Mouse (Mus musculus): ENCODE measurements around the gene Ppp2r1a. TPM values are rescaled to one million over a fixed set of nuclear protein-coding genes. Genes with fewer than 3 reads are reported as not detected.
A peak's percentile ranks its signal among the peaks of the same experiment; 100 is the strongest.

Ppp2r1a gene
- polyA plus RNA-seq (2017; shearing (Covaris generic)): 100 to 1,000 TPM; 187 to 252 (median 198) TPM

GRCm38 (mm10) chr17:20944985-20945891 is at the start of gene Ppp2r1a:
TSS of gene Ppp2r1a (plus strand) at chr17:20945311.
- ATAC-seq: peak; percentile 94

GRCm38 (mm10) chr17:20904991-20905390 is 40.1 kb upstream of the Ppp2r1a start, which contains the start of gene Vmn1r231:
TSS of gene Vmn1r231 (minus strand) at chr17:20905091.
- no peak for ATAC-seq

- no peak for ATAC-seq
Measured at GRCm38 (mm10) chr17:20919614-20920013, 25.5 kb upstream of the Ppp2r1a start, which contains the start of gene Vmn1r232. TSS of gene Vmn1r232 (minus strand) at chr17:20919714.

GRCm38 (mm10) chr17:20944226-20944625 is 885 bp upstream of the Ppp2r1a start:
- ATAC-seq: no peak

GRCm38 (mm10) chr17:20946026-20946565 is 985 bp downstream of the Ppp2r1a start:
- ATAC-seq: no peak

- ATAC-seq: no peak
Measured at GRCm38 (mm10) chr17:20946636-20947035, 1.5 kb downstream of the Ppp2r1a start.

GRCm38 (mm10) chr17:20960386-20960785 is 15.3 kb downstream of the Ppp2r1a start:
- no peak for ATAC-seq

GRCm38 (mm10) chr17:20965421-20965820 is 20.3 kb downstream of the Ppp2r1a start:
- no peak for ATAC-seq

- no peak for ATAC-seq
Measured at GRCm38 (mm10) chr17:20966681-20967080, 21.6 kb downstream of the Ppp2r1a start.

GRCm38 (mm10) chr17:20993716-20994115 is 48.6 kb downstream of the Ppp2r1a start:
- no peak for ATAC-seq

GRCm38 (mm10) chr17:20996364-20996763 is 51.3 kb downstream of the Ppp2r1a start, which contains the start of gene Vmn1r233:
TSS of gene Vmn1r233 (minus strand) at chr17:20996464.
- ATAC-seq: no peak

GRCm38 (mm10) chr17:21008382-21009331 is 63.5 kb downstream of the Ppp2r1a start, which contains the start of gene Zfp160:
TSS of gene Zfp160 (plus strand) at chr17:21008903.
- peak; percentile 99 for ATAC-seq

GRCm38 (mm10) chr17:21009726-21010125 is 64.6 kb downstream of the Ppp2r1a start:
- ATAC-seq: no peak

Other genes starting within 250 kb of the Ppp2r1a start
- not detected for gene Vmn1r227, start 215.5 kb upstream of the Ppp2r1a start, polyA plus RNA-seq (2017; shearing (Covaris generic))
- not detected for gene Vmn1r228, start 159.2 kb upstream of the Ppp2r1a start, polyA plus RNA-seq (2017; shearing (Covaris generic))
- under 1 TPM in 2 of 3 experiments, not detected in 1; 0.04 TPM for gene Vmn1r229, start 133.8 kb upstream of the Ppp2r1a start, polyA plus RNA-seq (2017; shearing (Covaris generic))
- gene Vmn1r230, start 104.9 kb upstream of the Ppp2r1a start, polyA plus RNA-seq (2017; shearing (Covaris generic)): not detected
- gene Vmn1r231, start 40.2 kb upstream of the Ppp2r1a start, polyA plus RNA-seq (2017; shearing (Covaris generic)): under 1 TPM in 1 of 3 experiments, not detected in 2; 0.16 TPM
- not detected for gene Vmn1r232, start 25.6 kb upstream of the Ppp2r1a start, polyA plus RNA-seq (2017; shearing (Covaris generic))
- under 1 TPM in 2 of 3 experiments, not detected in 1; 0.09 to 0.12 TPM for gene Vmn1r233, start 51.2 kb downstream of the Ppp2r1a start, polyA plus RNA-seq (2017; shearing (Covaris generic))
- gene Zfp160, start 63.6 kb downstream of the Ppp2r1a start, polyA plus RNA-seq (2017; shearing (Covaris generic)): 10 to 100 TPM; 17.0 to 25.8 (median 23.2) TPM